Mouse (Mus musculus) CD4-positive, CD25-positive, alpha-beta regulatory T cell, adult 2 months (primary cell): Measurements from ENCODE around the gene Pigq.

Source experiments
- DNase-seq: peaks from one replicate; pipeline ENCODE4 v3.0.0-alpha.2; 2012; ENCODE audit warnings: low read depth, low spot score

The Pigq gene

GRCm38 (mm10) chr17:25944366-25945163 lies at the start of gene Pigq, which contains the start of gene Nhlrc4:
Gene Pigq (minus strand): TSS chr17:25944936.
Gene Nhlrc4 (minus strand): TSS chr17:25944961.
- DNase-seq: no peak

- no peak for DNase-seq
Measured at GRCm38 (mm10) chr17:25993489-25993888, 48.8 kb upstream of the Pigq start.

GRCm38 (mm10) chr17:25992274-25992673 lies 47.5 kb upstream of the Pigq start:
- no peak for DNase-seq

GRCm38 (mm10) chr17:25990331-25990730 lies 45.6 kb upstream of the Pigq start:
- no peak for DNase-seq

- peak; percentile 95 for DNase-seq
Measured at GRCm38 (mm10) chr17:25985306-25986294, 40.9 kb upstream of the Pigq start, which contains the start of gene Capn15. Gene Capn15 (minus strand): TSS chr17:25985796.

GRCm38 (mm10) chr17:25984556-25985305 lies 40.0 kb upstream of the Pigq start:
- no peak for DNase-seq

GRCm38 (mm10) chr17:25984066-25984465 lies 39.3 kb upstream of the Pigq start:
- DNase-seq: no peak

- DNase-seq: no peak
Measured at GRCm38 (mm10) chr17:25982913-25983312, 38.2 kb upstream of the Pigq start.

GRCm38 (mm10) chr17:25980854-25981253 lies 36.1 kb upstream of the Pigq start:
- no peak for DNase-seq

GRCm38 (mm10) chr17:25979829-25980738 lies 35.3 kb upstream of the Pigq start:
- no peak for DNase-seq

- peak; percentile 36 for DNase-seq
Measured at GRCm38 (mm10) chr17:25970954-25971707, 26.4 kb upstream of the Pigq start.

- peak; percentile 43 for DNase-seq
Measured at GRCm38 (mm10) chr17:25970448-25970847, 25.7 kb upstream of the Pigq start.

- no peak for DNase-seq
Measured at GRCm38 (mm10) chr17:25968176-25968575, 23.4 kb upstream of the Pigq start.

GRCm38 (mm10) chr17:25967652-25968051 lies 22.9 kb upstream of the Pigq start:
- no peak for DNase-seq

- DNase-seq: no peak
Measured at GRCm38 (mm10) chr17:25964271-25964670, 19.5 kb upstream of the Pigq start.

- DNase-seq: no peak
Measured at GRCm38 (mm10) chr17:25962413-25962905, 17.7 kb upstream of the Pigq start.

GRCm38 (mm10) chr17:25961566-25961965 lies 16.8 kb upstream of the Pigq start:
- no peak for DNase-seq

GRCm38 (mm10) chr17:25959630-25960467 lies 15.1 kb upstream of the Pigq start:
- DNase-seq: no peak
